9 mouse cellular contexts compared by ENCODE assay signal in genomic region chr16:8459098-8459497, GRCm38 (mm10). TPM values are rescaled to one million over a fixed set of nuclear protein-coding genes. Genes with fewer than 3 reads are reported as not detected.
DNase-seq lines count a peak whose midpoint lies in the region; ATAC-seq and TF ChIP-seq lines count a peak whose summit lies in the region.
"Had no signal": no experiment of that assay in that cellular context is flagged by ENCODE, and none has a peak within 500 bp of the region (broad histone marks: within the 10 kb centered on the region; RNA-seq: fewer than 3 reads in every experiment).

No protein-coding gene starts in this region.

- H3K4me3 ChIP-seq in limb, embryonic 14.5 days (replicated peaks; ENCODE audit: low read length) = no peak overlapping the region
- H3K4me3 ChIP-seq: heart, embryonic 15.5 days; stomach, embryonic 15.5 days had no signal

- 24% methylated on average over 6 of the region's 6 CpGs for WGBS in limb, embryonic 14.5 days

- no peaks in the 10 kb centered on the region for H3K27me3 ChIP-seq in limb, embryonic 14.5 days (ENCODE audit: control insufficient read depth, insufficient read depth, low read length)
- H3K27me3 ChIP-seq: stomach, embryonic 15.5 days had no signal

- H3K27ac ChIP-seq in limb, embryonic 14.5 days (replicated peaks; ENCODE audit: low read depth, low read length) = no peak overlapping the region
- H3K27ac ChIP-seq: heart, embryonic 15.5 days; stomach, embryonic 15.5 days had no signal

- no peak for TF ChIP-seq POLR2A in limb, embryonic 14.5 days (IDR thresholded peaks at IDR 0.05; ENCODE audit: borderline replicate concordance, extremely low read depth, insufficient read depth, insufficient read length)

- H3K9ac ChIP-seq in limb, embryonic 14.5 days (ENCODE audit: low read depth, low read length, severe bottlenecking) = no peak overlapping the region
- H3K9ac ChIP-seq: heart, embryonic 15.5 days; stomach, embryonic 15.5 days had no signal

- H3K36me3 ChIP-seq in limb, embryonic 14.5 days (ENCODE audit: control insufficient read depth, insufficient read depth, low read length) = no peaks in the 10 kb centered on the region
- H3K36me3 ChIP-seq: heart, embryonic 15.5 days; stomach, embryonic 15.5 days had no signal

- no peaks in the 10 kb centered on the region for H3K9me3 ChIP-seq in limb, embryonic 14.5 days (ENCODE audit: control insufficient read depth, low read length)
- H3K9me3 ChIP-seq: heart, embryonic 15.5 days; stomach, embryonic 15.5 days had no signal

- peak; percentile 48 for DNase-seq in ovary, postnatal 14 days (ENCODE audit: low spot score)
- DNase-seq in ovary, postnatal 10 days (ENCODE audit: low spot score) = no peak
- DNase-seq in embryo, embryonic 10 days (ENCODE audit: low spot score) = peak; percentile 84
- peak; percentile 44 for DNase-seq in hindlimb bud, embryonic 11.5 days (ENCODE audit: extremely low spot score, low read depth, low spot score)
- DNase-seq in limb, embryonic 14.5 days (ENCODE audit: low spot score) = peak; percentile 65
- peak; percentile 53 for DNase-seq in retina, postnatal 7 days (ENCODE audit: low read depth, low spot score)

- no peak overlapping the region for H3K4me2 ChIP-seq in limb, embryonic 14.5 days (replicated peaks; ENCODE audit: low read depth, low read length, severe bottlenecking)
- H3K4me2 ChIP-seq: heart, embryonic 15.5 days; stomach, embryonic 15.5 days had no signal

- H3K4me1 ChIP-seq in limb, embryonic 14.5 days (ENCODE audit: control insufficient read depth, insufficient read depth, low read length) = no peaks in the 10 kb centered on the region
- H3K4me1 ChIP-seq: heart, embryonic 15.5 days; stomach, embryonic 15.5 days had no signal

- peak; percentile 85 for ATAC-seq in activated CD4-positive, CD25-positive, alpha-beta regulatory T cell, adult 4 months
- no peak for ATAC-seq in limb, embryonic 14.5 days (ENCODE audit: low FRiP score, low read depth)

RNA-seq across cellular contexts. Expression of gene Mettl22, which starts 11.5 kb away (rescaled TPM):
- polyA plus RNA-seq in activated CD4-positive, CD25-positive, alpha-beta regulatory T cell, adult 4 months (2017; shearing (Covaris generic)) = 10 to 100 TPM; 16.4 to 32.0 TPM
- 42.4 and 42.6 TPM in 2 replicates for polyA plus RNA-seq in limb, embryonic 14.5 days (2012; rRNA removed)
- 22.9 and 28.7 TPM in 2 replicates for polyA plus RNA-seq in limb, embryonic 14.5 days (2014; fragmentation: Nextera tagmentation; extraction: Ambion mirVana)

RNA-seq across cellular contexts. Expression of gene Tmem114, which starts 34.2 kb away (rescaled TPM):
- not detected for polyA plus RNA-seq in activated CD4-positive, CD25-positive, alpha-beta regulatory T cell, adult 4 months (2017; shearing (Covaris generic))
- 0.15 and 0.47 TPM in 2 replicates for polyA plus RNA-seq in limb, embryonic 14.5 days (2012; rRNA removed)
- not detected in 2 replicates for polyA plus RNA-seq in limb, embryonic 14.5 days (2014; fragmentation: Nextera tagmentation; extraction: Ambion mirVana)
- polyA plus RNA-seq: heart, embryonic 15.5 days had no signal

RNA-seq across cellular contexts. Expression of gene Abat, which starts 54.1 kb away (rescaled TPM):
- polyA plus RNA-seq in activated CD4-positive, CD25-positive, alpha-beta regulatory T cell, adult 4 months (2017; shearing (Covaris generic)) = 1 to 10 TPM; 1.3 TPM
- polyA plus RNA-seq in limb, embryonic 14.5 days (2012; rRNA removed) = 23.2 and 25.9 TPM in 2 replicates
- polyA plus RNA-seq in limb, embryonic 14.5 days (2014; fragmentation: Nextera tagmentation; extraction: Ambion mirVana) = 19.1 and 23.6 TPM in 2 replicates

Comparison
In these comparisons a context has a peak if more than half of its experiments do, and no peak if none do; other contexts are left out.
1. RNA of gene Abat, which starts 54.1 kb away (polyA plus RNA-seq): 19.1 to 25.9 TPM in limb, embryonic 14.5 days; 1.3 TPM in activated CD4-positive, CD25-positive, alpha-beta regulatory T cell, adult 4 months; every median in the first group is over 4 times any median in the second.